Mouse (Mus musculus): Measurements from ENCODE around the gene Olfr462. TPM values are rescaled to one million over a fixed set of nuclear protein-coding genes. Genes with fewer than 3 reads are reported as not detected.

Olfr462 gene
- not detected for polyA plus RNA-seq (2015; fragmentation: Illumina TruSeq; extraction: RNeasy Lipid Tissue Mini Kit (QIAGEN cat#74804); ENCODE audit: insufficient read depth, low read depth, low replicate concordance)

GRCm38 (mm10) chr11:87892168-87892567, at the start of gene Olfr462:
Gene Olfr462 (minus strand): TSS chr11:87892268.

DNA sequence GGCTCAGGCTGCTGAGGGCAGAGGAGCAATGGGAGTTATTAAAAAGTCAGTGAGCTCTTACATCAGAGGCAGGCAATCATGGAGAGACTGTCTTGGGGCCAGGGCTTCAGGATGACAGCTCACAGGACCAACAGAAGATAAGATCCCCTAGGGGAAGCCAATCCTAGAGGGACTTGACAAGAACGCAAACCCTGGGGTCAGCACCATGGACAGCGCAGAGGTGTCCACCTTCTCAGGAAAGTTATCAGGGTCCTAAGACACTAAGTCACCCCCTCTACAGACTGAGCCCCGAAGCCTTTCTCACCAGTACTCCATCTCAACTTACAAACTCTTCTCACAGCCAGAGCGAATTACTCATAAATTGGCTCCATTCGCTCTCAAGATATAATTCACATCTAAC, 28.9 kb upstream of the Olfr462 start, which contains the start of gene Olfr464:
Gene Olfr464, minus strand, starts transcription at position 2 of the 400 bp plus-strand sequence.

GRCm38 (mm10) chr11:87897287-87897686, 5.2 kb upstream of the Olfr462 start, which contains the start of gene Olfr463:
Gene Olfr463 (minus strand): TSS chr11:87897387.

DNA sequence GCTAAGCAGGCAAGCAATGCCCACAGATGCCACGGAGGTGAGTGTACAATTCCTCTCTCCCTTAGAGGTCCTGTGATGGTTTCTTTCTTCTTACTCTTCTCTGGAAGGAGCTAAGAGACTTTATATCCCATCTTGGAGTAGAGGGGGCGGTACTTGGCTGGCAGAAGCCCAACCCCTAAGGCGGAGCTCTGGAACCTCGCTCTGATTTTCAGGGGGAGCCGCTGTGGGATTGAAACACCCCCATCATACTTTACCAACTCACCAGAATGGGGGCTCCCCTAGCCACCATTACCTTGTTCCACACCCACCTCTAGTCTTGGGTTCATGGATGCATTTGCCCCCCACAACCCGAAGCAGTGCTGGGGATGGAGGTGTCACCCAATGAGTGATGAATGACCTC, 16.6 kb downstream of the Olfr462 start, which contains the start of gene Epx:
Gene Epx, minus strand, starts transcription at position 101 of the 400 bp plus-strand sequence.

DNA sequence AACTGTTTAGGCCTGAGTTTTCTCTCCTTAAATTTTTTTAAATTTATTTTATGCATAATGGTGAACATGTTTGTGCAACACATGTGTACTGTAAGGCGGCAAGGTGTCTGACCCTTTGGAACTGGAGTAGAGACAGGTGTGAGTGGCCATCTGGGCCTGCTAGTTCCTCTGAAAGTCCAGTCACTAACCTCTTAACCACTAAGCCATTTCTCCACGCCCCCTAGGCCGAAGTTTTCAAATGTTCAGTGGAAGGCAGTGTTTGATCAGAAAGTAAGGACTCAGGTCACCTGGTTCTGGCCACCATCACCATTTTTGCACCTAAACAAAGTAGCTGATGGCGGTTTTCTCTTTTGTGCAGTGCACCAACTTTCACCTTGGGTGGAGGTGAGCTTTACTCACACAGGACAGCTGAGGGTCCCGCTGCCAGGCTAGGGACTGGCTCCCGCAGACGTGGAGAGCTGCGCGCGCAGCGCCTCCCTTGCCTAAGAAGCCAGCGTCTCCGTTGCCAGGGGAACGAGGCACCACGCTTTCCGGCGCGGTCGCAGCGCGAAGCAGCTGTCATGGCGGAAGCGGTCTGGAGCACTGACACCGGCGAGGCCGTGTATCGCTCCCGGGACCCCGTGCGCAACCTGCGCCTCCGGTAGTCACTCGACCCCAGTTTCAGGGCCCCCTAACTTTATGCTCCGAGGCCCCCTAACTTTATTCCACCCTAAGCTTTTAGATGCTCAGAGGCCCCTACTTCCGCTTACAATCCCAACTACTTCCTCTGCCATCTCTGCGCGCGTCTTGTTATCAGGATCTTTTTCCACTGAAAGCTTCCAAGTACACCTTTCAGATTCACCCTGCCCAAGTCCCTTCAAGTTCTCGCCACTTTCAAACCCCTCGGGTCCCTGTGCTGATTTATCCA, 39.1 kb downstream of the Olfr462 start, which contains the start of gene Mks1:
Gene Mks1, plus strand, starts transcription at position 526 of the 907 bp plus-strand sequence.

Other genes starting within 250 kb of the Olfr462 start
- gene Rnf43, start 229.5 kb downstream of the Olfr462 start, polyA plus RNA-seq (2015; fragmentation: Illumina TruSeq; extraction: RNeasy Lipid Tissue Mini Kit (QIAGEN cat#74804); ENCODE audit: insufficient read depth, low read depth, low replicate concordance), result 2.4 TPM
- gene Supt4a, start 154.7 kb downstream of the Olfr462 start, polyA plus RNA-seq (2015; fragmentation: Illumina TruSeq; extraction: RNeasy Lipid Tissue Mini Kit (QIAGEN cat#74804); ENCODE audit: insufficient read depth, low read depth, low replicate concordance), result 15.9 TPM
- 2.9 TPM for gene Tspoap1, start 131.7 kb downstream of the Olfr462 start, polyA plus RNA-seq (2015; fragmentation: Illumina TruSeq; extraction: RNeasy Lipid Tissue Mini Kit (QIAGEN cat#74804); ENCODE audit: insufficient read depth, low read depth, low replicate concordance)
- gene Mpo, start 98.7 kb downstream of the Olfr462 start, polyA plus RNA-seq (2015; fragmentation: Illumina TruSeq; extraction: RNeasy Lipid Tissue Mini Kit (QIAGEN cat#74804); ENCODE audit: insufficient read depth, low read depth, low replicate concordance), result not detected
- not detected for gene Lpo, start 64.0 kb downstream of the Olfr462 start, polyA plus RNA-seq (2015; fragmentation: Illumina TruSeq; extraction: RNeasy Lipid Tissue Mini Kit (QIAGEN cat#74804); ENCODE audit: insufficient read depth, low read depth, low replicate concordance)
- gene Mks1, start 39.1 kb downstream of the Olfr462 start, polyA plus RNA-seq (2015; fragmentation: Illumina TruSeq; extraction: RNeasy Lipid Tissue Mini Kit (QIAGEN cat#74804); ENCODE audit: insufficient read depth, low read depth, low replicate concordance), result 2.3 TPM
- gene Epx, start 16.7 kb downstream of the Olfr462 start, polyA plus RNA-seq (2015; fragmentation: Illumina TruSeq; extraction: RNeasy Lipid Tissue Mini Kit (QIAGEN cat#74804); ENCODE audit: insufficient read depth, low read depth, low replicate concordance), result not detected
- not detected for gene Olfr463, start 5.1 kb upstream of the Olfr462 start, polyA plus RNA-seq (2015; fragmentation: Illumina TruSeq; extraction: RNeasy Lipid Tissue Mini Kit (QIAGEN cat#74804); ENCODE audit: insufficient read depth, low read depth, low replicate concordance)
- not detected for gene Olfr464, start 28.7 kb upstream of the Olfr462 start, polyA plus RNA-seq (2015; fragmentation: Illumina TruSeq; extraction: RNeasy Lipid Tissue Mini Kit (QIAGEN cat#74804); ENCODE audit: insufficient read depth, low read depth, low replicate concordance)
- gene Dynll2, start 95.3 kb upstream of the Olfr462 start, polyA plus RNA-seq (2015; fragmentation: Illumina TruSeq; extraction: RNeasy Lipid Tissue Mini Kit (QIAGEN cat#74804); ENCODE audit: insufficient read depth, low read depth, low replicate concordance), result 32.0 TPM
- 39.8 TPM for gene Srsf1, start 155.1 kb upstream of the Olfr462 start, polyA plus RNA-seq (2015; fragmentation: Illumina TruSeq; extraction: RNeasy Lipid Tissue Mini Kit (QIAGEN cat#74804); ENCODE audit: insufficient read depth, low read depth, low replicate concordance)
- gene Vezf1, start 176.0 kb upstream of the Olfr462 start, polyA plus RNA-seq (2015; fragmentation: Illumina TruSeq; extraction: RNeasy Lipid Tissue Mini Kit (QIAGEN cat#74804); ENCODE audit: insufficient read depth, low read depth, low replicate concordance), result 9.6 TPM
- 15.8 TPM for gene Cuedc1, start 205.8 kb upstream of the Olfr462 start, polyA plus RNA-seq (2015; fragmentation: Illumina TruSeq; extraction: RNeasy Lipid Tissue Mini Kit (QIAGEN cat#74804); ENCODE audit: insufficient read depth, low read depth, low replicate concordance)